Mouse (Mus musculus) forebrain, postnatal 0 days (tissue): ENCODE measurements at regions not wholly inside any gene's neighbourhood (a gene's known extent, or its start where the extent isn't known, plus 50 kb on each side); places are given as distances from the start of the nearest gene placed in this dataset.

Experiments
- ATAC-seq: fragments of 200-750 bp; cut with Nextera tagmentation; 2 replicates; pipeline ENCODE4 v1.8.0; 2017; ENCODE audit warnings: mild to moderate bottlenecking, moderate library complexity
- DNase-seq: peaks from one replicate; pipeline ENCODE4 v3.0.0-alpha.2; 2015
- H3K27ac ChIP-seq: fragments of 300-500 bp; sonication (generic); 2 replicates; pipeline ENCODE4 v1.5.1; 2014; ENCODE audit warnings: low read depth, mild to moderate bottlenecking, antibody characterized with exemption, low read length, moderate library complexity, mixed read lengths
- H3K27me3 ChIP-seq: fragments of 300-500 bp; sonication (generic); 2 replicates; pipeline ENCODE4 v1.6.1; 2014; ENCODE audit warnings: mild to moderate bottlenecking, low read length, mixed read lengths; ENCODE audit not compliant: insufficient read depth
- H3K36me3 ChIP-seq: fragments of 300-500 bp; sonication (generic); 2 replicates; pipeline ENCODE4 v1.6.1; 2014; ENCODE audit warnings: mild to moderate bottlenecking, moderate library complexity; ENCODE audit not compliant: insufficient read depth
- H3K4me1 ChIP-seq: fragments of 300-500 bp; sonication (generic); 2 replicates; pipeline ENCODE4 v1.6.1; 2014; ENCODE audit warnings: antibody characterized with exemption; ENCODE audit not compliant: insufficient read depth
- H3K4me2 ChIP-seq: fragments of 300-500 bp; sonication (generic); 2 replicates; pipeline ENCODE4 v1.6.1; 2014; ENCODE audit warnings: low read depth, mild to moderate bottlenecking, moderate library complexity
- H3K4me3 ChIP-seq: fragments of 300-500 bp; sonication (generic); 2 replicates; pipeline ENCODE4 v1.5.1; 2014; ENCODE audit warnings: low read depth, low read length, mixed read lengths
- H3K9ac ChIP-seq: fragments of 300-500 bp; sonication (generic); 2 replicates; pipeline ENCODE4 v1.6.1; 2014; ENCODE audit warnings: mild to moderate bottlenecking
- H3K9me3 ChIP-seq: fragments of 300-500 bp; sonication (generic); 2 replicates; pipeline ENCODE4 v1.6.1; 2016; ENCODE audit warnings: low read length
- CTCF ChIP-seq: sonication (generic); IDR thresholded peaks from 2 replicates; pipeline ENCODE4 v1.5.1; 2016; ENCODE audit warnings: antibody characterized with exemption, control low read depth, low read depth
- WGBS: fragments of 180-500 bp; shearing (Covaris S2); extraction: QIAGEN DNeasy Blood & Tissue Kit; methylation state at CpG from one replicate; pipeline ENCODE4 v1.1.7; 2014; 5-methylcytosine and 5-hydroxymethylcytosine counted together

GRCm38 (mm10) chr8:115568394-115568793 lies 139.2 kb downstream of the Maf start:
- Histone ChIP-seq H3K4me1 (no peaks in the 10 kb centered on the region), H3K4me3 (no peak overlapping the region), H3K4me2 (no peak overlapping the region), H3K27ac (no peak overlapping the region), H3K9ac (no peak overlapping the region), H3K9me3 (no peaks in the 10 kb centered on the region), H3K36me3 (no peaks in the 10 kb centered on the region), H3K27me3 (no peaks in the 10 kb centered on the region)
- DNase-seq (no peak), ATAC-seq (no peak)
- no peak for TF ChIP-seq CTCF
- 74% methylated on average over 7 of the region's 7 CpGs for WGBS

- H3K27ac ChIP-seq = no peak overlapping the region
- no peaks in the 10 kb centered on the region for H3K27me3 ChIP-seq
- no peaks in the 10 kb centered on the region for H3K9me3 ChIP-seq
- no peak for TF ChIP-seq CTCF
- H3K4me2 ChIP-seq = no peak overlapping the region
- no peak for DNase-seq
- WGBS = 90% methylated on average over 5 of the region's 5 CpGs
- no peaks in the 10 kb centered on the region for H3K36me3 ChIP-seq
- no peak for ATAC-seq
- H3K4me3 ChIP-seq = no peak overlapping the region
- no peaks in the 10 kb centered on the region for H3K4me1 ChIP-seq
- no peak overlapping the region for H3K9ac ChIP-seq
Observed at GRCm38 (mm10) chr8:115565768-115566167, 141.8 kb downstream of the Maf start.

GRCm38 (mm10) chr8:115562362-115562761 lies 145.2 kb downstream of the Maf start:
- DNase-seq (no peak), ATAC-seq (no peak)
- H3K27ac ChIP-seq = no peak overlapping the region
- no peaks in the 10 kb centered on the region for H3K27me3 ChIP-seq
- H3K4me2 ChIP-seq = no peak overlapping the region
- H3K4me1 ChIP-seq = no peaks in the 10 kb centered on the region
- WGBS = 36% methylated on average over 4 of the region's 4 CpGs
- no peaks in the 10 kb centered on the region for H3K9me3 ChIP-seq
- H3K9ac ChIP-seq = no peak overlapping the region
- H3K4me3 ChIP-seq = no peak overlapping the region
- H3K36me3 ChIP-seq = no peaks in the 10 kb centered on the region
- no peak for TF ChIP-seq CTCF

- TF ChIP-seq CTCF = no peak
- Histone ChIP-seq H3K9ac (no peak overlapping the region), H3K4me1 (no peaks in the 10 kb centered on the region), H3K36me3 (no peaks in the 10 kb centered on the region), H3K4me3 (no peak overlapping the region), H3K27me3 (no peaks in the 10 kb centered on the region), H3K4me2 (no peak overlapping the region), H3K27ac (no peak overlapping the region), H3K9me3 (no peaks in the 10 kb centered on the region)
- WGBS = 76% methylated on average over 18 of the region's 18 CpGs
- DNase-seq (no peak), ATAC-seq (no peak)
Observed at GRCm38 (mm10) chr8:115560985-115561916, 146.3 kb downstream of the Maf start.

GRCm38 (mm10) chr8:115555452-115555851 lies 152.1 kb downstream of the Maf start:
- WGBS = 86% methylated on average over 5 of the region's 5 CpGs
- Histone ChIP-seq H3K9me3 (no peaks in the 10 kb centered on the region), H3K4me3 (no peak overlapping the region), H3K27me3 (no peaks in the 10 kb centered on the region), H3K9ac (no peak overlapping the region), H3K36me3 (no peaks in the 10 kb centered on the region), H3K4me2 (no peak overlapping the region), H3K4me1 (no peaks in the 10 kb centered on the region), H3K27ac (no peak overlapping the region)
- DNase-seq = no peak
- no peak for ATAC-seq
- TF ChIP-seq CTCF = no peak

- H3K9ac ChIP-seq = no peak overlapping the region
- no peak for DNase-seq
- TF ChIP-seq CTCF = no peak
- no peak overlapping the region for H3K4me3 ChIP-seq
- no peaks in the 10 kb centered on the region for H3K36me3 ChIP-seq
- H3K27me3 ChIP-seq = no peaks in the 10 kb centered on the region
- 85% methylated on average over 5 of the region's 5 CpGs for WGBS
- H3K4me1 ChIP-seq = no peaks in the 10 kb centered on the region
- no peaks in the 10 kb centered on the region for H3K9me3 ChIP-seq
- H3K4me2 ChIP-seq = no peak overlapping the region
- ATAC-seq = no peak
- H3K27ac ChIP-seq = no peak overlapping the region
Observed at GRCm38 (mm10) chr8:115554185-115554584, 153.4 kb downstream of the Maf start.

GRCm38 (mm10) chr8:115551262-115551661 lies 156.3 kb downstream of the Maf start:
- no peak overlapping the region for H3K4me2 ChIP-seq
- ATAC-seq (no peak), DNase-seq (no peak)
- H3K9me3 ChIP-seq = no peaks in the 10 kb centered on the region
- H3K4me3 ChIP-seq = no peak overlapping the region
- no peak for TF ChIP-seq CTCF
- no peaks in the 10 kb centered on the region for H3K27me3 ChIP-seq
- H3K27ac ChIP-seq = no peak overlapping the region
- H3K36me3 ChIP-seq = no peaks in the 10 kb centered on the region
- no peaks in the 10 kb centered on the region for H3K4me1 ChIP-seq
- WGBS = 69% methylated on average over 5 of the region's 5 CpGs
- no peak overlapping the region for H3K9ac ChIP-seq
